Comparison of ENCODE assay signal across 23 mouse cellular contexts in genomic region chr17:56393238-56393637, GRCm38 (mm10).
DNase-seq lines count a peak whose midpoint lies in the region; ATAC-seq and TF ChIP-seq lines count a peak whose summit lies in the region.
"Had no signal": no experiment of that assay in that cellular context is flagged by ENCODE, and none has a peak within 500 bp of the region (broad histone marks: within the 10 kb centered on the region; RNA-seq: fewer than 3 reads in every experiment).

No protein-coding gene starts in this region.

- no peaks in the 10 kb centered on the region for H3K9me3 ChIP-seq in midbrain, embryonic 13.5 days
- H3K9me3 ChIP-seq in midbrain, postnatal 0 days (ENCODE audit: low read length), result no peaks in the 10 kb centered on the region
- H3K9me3 ChIP-seq: heart, embryonic 10.5 days; heart, embryonic 13.5 days had no signal

- no peak overlapping the region for H3K4me2 ChIP-seq in midbrain, embryonic 13.5 days (replicated peaks)
- no peak overlapping the region for H3K4me2 ChIP-seq in midbrain, postnatal 0 days (ENCODE audit: low read depth, low read length, poor library complexity, severe bottlenecking)
- H3K4me2 ChIP-seq: heart, embryonic 13.5 days had no signal

- H3K4me3 ChIP-seq in layer of hippocampus, adult 2 months, result no peak overlapping the region
- no peak overlapping the region for H3K4me3 ChIP-seq in midbrain, embryonic 13.5 days (replicated peaks)
- H3K4me3 ChIP-seq in midbrain, postnatal 0 days (ENCODE audit: low read depth, low read length), result no peak overlapping the region
- H3K4me3 ChIP-seq: heart, adult 2 months; heart, embryonic 10.5 days; heart, embryonic 13.5 days had no signal

- no peak for DNase-seq in layer of hippocampus, adult 2 months (ENCODE audit: low spot score in 2 of 2)
- DNase-seq in layer of hippocampus, postnatal 25 days (ENCODE audit: extremely low spot score in 1 of 2, low spot score in 1 of 2), result no peak
- DNase-seq in midbrain, postnatal 0 days (ENCODE audit: low spot score), result no peak
- peak; percentile 42 to 65 for DNase-seq in right cerebral cortex, postnatal 36 days (ENCODE audit: low spot score in 2 of 2)
- DNase-seq in right cerebral cortex, postnatal 4 days, result no peak
- DNase-seq in telencephalon, adult 2 months (ENCODE audit: low read depth, low spot score), result peak; percentile 64
- DNase-seq: adrenal gland, adult 8-10 months; cerebellum, adult 18-20 months; cerebellum, adult 9-10 months; cerebellum, postnatal 14 days; forebrain, postnatal 0 days; gastrocnemius, postnatal 10 days; gastrocnemius, postnatal 36 days; heart, adult 2 months; heart, postnatal 14 days; heart, postnatal 4 days had no signal

- no peaks in the 10 kb centered on the region for H3K4me1 ChIP-seq in midbrain, embryonic 13.5 days (replicated peaks)
- H3K4me1 ChIP-seq in midbrain, postnatal 0 days (ENCODE audit: insufficient read depth, low read length), result no peaks in the 10 kb centered on the region
- H3K4me1 ChIP-seq: heart, embryonic 13.5 days had no signal

- peaks cover 100% of the 10 kb centered on the region for H3K36me3 ChIP-seq in midbrain, embryonic 13.5 days
- H3K36me3 ChIP-seq in midbrain, postnatal 0 days (ENCODE audit: insufficient read depth, low read length), result peaks cover 87% of the 10 kb centered on the region

- H3K27ac ChIP-seq in layer of hippocampus, adult 2 months, result peak overlapping the region; percentile 56
- H3K27ac ChIP-seq in midbrain, embryonic 13.5 days, result no peak overlapping the region
- no peak overlapping the region for H3K27ac ChIP-seq in midbrain, postnatal 0 days (ENCODE audit: low read depth, low read length)
- H3K27ac ChIP-seq: heart, adult 2 months; heart, embryonic 10.5 days; heart, embryonic 13.5 days had no signal

- H3K9ac ChIP-seq in midbrain, embryonic 13.5 days (replicated peaks), result peak overlapping the region; percentile 36; the same call in 1 of the 2 replicates
- H3K9ac ChIP-seq in midbrain, postnatal 0 days (replicated peaks; ENCODE audit: low read length, poor library complexity, severe bottlenecking), result no peak overlapping the region
- H3K9ac ChIP-seq: forebrain, postnatal 0 days; heart, embryonic 13.5 days had no signal

- no peak for ATAC-seq in midbrain, embryonic 13.5 days
- no peak for ATAC-seq in midbrain, postnatal 0 days (ENCODE audit: low FRiP score)
- no peak for ATAC-seq in erythroid progenitor cell, adult 5-6 weeks (replicated peaks; ENCODE audit: low FRiP score, poor library complexity, severe bottlenecking)
- ATAC-seq: CD4-positive, CD25-positive, alpha-beta regulatory T cell, adult 4 months; forebrain, embryonic 14.5 days; forebrain, postnatal 0 days; hindbrain, embryonic 16.5 days had no signal

- TF ChIP-seq CTCF in layer of hippocampus, adult 2 months (conservative IDR thresholded peaks at IDR 0.05), result no peak
- no peak for TF ChIP-seq CTCF in midbrain, postnatal 0 days (IDR thresholded peaks at IDR 0.05)

- no peaks in the 10 kb centered on the region for H3K27me3 ChIP-seq in midbrain, embryonic 13.5 days
- no peaks in the 10 kb centered on the region for H3K27me3 ChIP-seq in midbrain, postnatal 0 days (ENCODE audit: insufficient read depth, low read length)
- H3K27me3 ChIP-seq: heart, embryonic 13.5 days had no signal

- 98% methylated on average over 6 of the region's 6 CpGs for WGBS in midbrain, embryonic 13.5 days
- 94% methylated on average over 6 of the region's 6 CpGs for WGBS in midbrain, postnatal 0 days

Comparison
In these comparisons a context has a peak if more than half of its experiments do, and no peak if none do; other contexts are left out.
1. DNase-seq: peak in right cerebral cortex, postnatal 36 days (2 of 2) and telencephalon, adult 2 months (single experiment); none in layer of hippocampus, adult 2 months (0 of 2), layer of hippocampus, postnatal 25 days (0 of 2), midbrain, postnatal 0 days (single experiment) and right cerebral cortex, postnatal 4 days (single experiment).